Mouse (Mus musculus): ENCODE measurements around the gene Fkbp8. TPM values are rescaled to one million over a fixed set of nuclear protein-coding genes. Genes with fewer than 3 reads are reported as not detected.
A peak's percentile ranks its signal among the peaks of the same experiment; 100 is the strongest.
"Not testable (repeated sequence)": the region's sequence is repeated elsewhere in the genome, so short reads cannot be mapped to it uniquely, and the experiment has no call there.

Fkbp8 gene
- polyA plus RNA-seq, 1 experiment from 2014 or later, result 441 TPM

GRCm38 (mm10) chr8:70507027-70507393 lies 20.5 kb upstream of the Fkbp8 start:
- H3K9ac ChIP-seq (ENCODE audit: low read depth, low read length), result no peak overlapping the region; the same call in 1 of the 2 replicates
- peak overlapping the region; percentile 98 for H3K27ac ChIP-seq (ENCODE audit: low read depth, low read length)
- 61% methylated on average over 5 of the region's 5 CpGs for WGBS
- H3K36me3 ChIP-seq (ENCODE audit: control insufficient read depth, insufficient read depth, low read length), result peaks cover 9% of the 10 kb centered on the region
- 0 out of 2 replicates have a peak overlapping the region, but pooled peaks have one; percentile 77 for H3K4me3 ChIP-seq (ENCODE audit: low read length)
- peaks cover 12% of the 10 kb centered on the region for H3K27me3 ChIP-seq (replicated peaks; ENCODE audit: control insufficient read depth, insufficient read depth, low read length)
- no peak overlapping the region for H3K4me2 ChIP-seq (ENCODE audit: low read length)
- no peak for ATAC-seq
- H3K9me3 ChIP-seq (ENCODE audit: control insufficient read depth, low read length), result no peaks in the 10 kb centered on the region
- H3K4me1 ChIP-seq (ENCODE audit: control insufficient read depth, insufficient read depth, low read depth, low read length), result peaks cover 46% of the 10 kb centered on the region

DNA sequence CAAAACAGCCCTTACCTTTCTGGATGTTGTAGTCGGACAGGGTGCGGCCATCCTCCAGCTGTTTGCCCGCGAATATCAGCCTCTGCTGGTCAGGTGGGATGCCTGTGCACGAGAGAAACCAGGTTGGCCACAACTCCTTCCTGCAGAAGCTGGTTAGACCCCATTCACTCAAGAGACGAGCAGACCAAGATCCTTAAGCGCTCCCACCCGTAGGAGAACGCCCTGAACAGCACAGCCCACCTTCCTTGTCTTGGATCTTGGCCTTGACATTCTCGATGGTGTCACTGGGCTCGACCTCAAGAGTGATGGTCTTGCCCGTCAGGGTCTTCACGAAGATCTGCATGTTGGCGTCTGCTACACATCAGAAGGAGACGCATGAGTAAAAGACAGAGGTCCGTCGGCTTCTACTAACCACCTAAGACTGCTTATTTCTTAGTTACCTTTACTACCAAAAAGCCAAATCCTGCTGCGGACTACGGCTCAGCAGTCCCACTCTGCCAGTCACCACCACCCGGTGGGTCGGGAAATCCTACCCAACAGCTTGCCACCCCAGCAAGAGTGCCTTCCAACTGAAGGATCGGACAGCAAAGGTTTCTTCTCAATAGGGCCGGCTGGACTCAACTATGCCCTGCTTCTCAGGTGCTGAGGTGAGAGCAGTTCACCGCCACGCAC lies 18.1 kb upstream of the Fkbp8 start:
- no peak overlapping the region for H3K27ac ChIP-seq (ENCODE audit: low read depth, low read length)

GRCm38 (mm10) chr8:70510228-70510915 lies 17.2 kb upstream of the Fkbp8 start, which contains the start of gene Uba52:
TSS of gene Uba52 (minus strand) at chr8:70510801.
- Histone ChIP-seq H3K27ac (ENCODE audit: low read depth, low read length) (peak within 1 kb of the TSS; percentile 94), H3K9me3 (ENCODE audit: control insufficient read depth, low read length) (no peaks in the 10 kb centered on the region), H3K4me1 (ENCODE audit: control insufficient read depth, insufficient read depth, low read depth, low read length) (peaks cover 23% of the 10 kb centered on the region), H3K27me3 (replicated peaks; ENCODE audit: control insufficient read depth, insufficient read depth, low read length) (no peaks in the 10 kb centered on the region), H3K9ac (ENCODE audit: low read depth, low read length) (peak within 1 kb of the TSS; percentile 98), H3K36me3 (ENCODE audit: control insufficient read depth, insufficient read depth, low read length) (peaks cover 15% of the 10 kb centered on the region), H3K4me3 (ENCODE audit: low read length) (peak within 1 kb of the TSS; percentile 97), H3K4me2 (ENCODE audit: low read length) (peak within 1 kb of the TSS; percentile 100)
- WGBS, result under 1% methylated on average over 61 of the region's 74 CpGs
- peak; percentile 87 for ATAC-seq

More for the DNA sequence above, 18.1 kb upstream of the Fkbp8 start:
- no peak for ATAC-seq
- peak overlapping the region; percentile 100 for H3K4me2 ChIP-seq (ENCODE audit: low read length)
- no peaks in the 10 kb centered on the region for H3K27me3 ChIP-seq (replicated peaks; ENCODE audit: control insufficient read depth, insufficient read depth, low read length)
- 18% methylated on average over 25 of the region's 25 CpGs for WGBS
- H3K36me3 ChIP-seq (ENCODE audit: control insufficient read depth, insufficient read depth, low read length), result peaks cover 15% of the 10 kb centered on the region
- H3K4me1 ChIP-seq (ENCODE audit: control insufficient read depth, insufficient read depth, low read depth, low read length), result peaks cover 32% of the 10 kb centered on the region
- peak overlapping the region; percentile 97 for H3K4me3 ChIP-seq (ENCODE audit: low read length)
- H3K9ac ChIP-seq (ENCODE audit: low read depth, low read length), result peak overlapping the region; percentile 98
- no peaks in the 10 kb centered on the region for H3K9me3 ChIP-seq (ENCODE audit: control insufficient read depth, low read length)

GRCm38 (mm10) chr8:70511174-70511573 lies 16.4 kb upstream of the Fkbp8 start:
- not testable (repeated sequence) for H3K27ac ChIP-seq (ENCODE audit: low read depth, low read length); H3K9ac ChIP-seq (ENCODE audit: low read depth, low read length); H3K27me3 ChIP-seq (replicated peaks; ENCODE audit: control insufficient read depth, insufficient read depth, low read length); ATAC-seq; H3K9me3 ChIP-seq (ENCODE audit: control insufficient read depth, low read length)
- peaks cover 17% of the 10 kb centered on the region for H3K4me1 ChIP-seq (ENCODE audit: control insufficient read depth, insufficient read depth, low read depth, low read length)
- peaks cover 15% of the 10 kb centered on the region for H3K36me3 ChIP-seq (ENCODE audit: control insufficient read depth, insufficient read depth, low read length)
- WGBS, result 85% methylated on average over 6 of the region's 6 CpGs
- peak overlapping the region; percentile 54 for H3K4me2 ChIP-seq (ENCODE audit: low read length)
- peak overlapping the region; percentile 97 for H3K4me3 ChIP-seq (ENCODE audit: low read length)

DNA sequence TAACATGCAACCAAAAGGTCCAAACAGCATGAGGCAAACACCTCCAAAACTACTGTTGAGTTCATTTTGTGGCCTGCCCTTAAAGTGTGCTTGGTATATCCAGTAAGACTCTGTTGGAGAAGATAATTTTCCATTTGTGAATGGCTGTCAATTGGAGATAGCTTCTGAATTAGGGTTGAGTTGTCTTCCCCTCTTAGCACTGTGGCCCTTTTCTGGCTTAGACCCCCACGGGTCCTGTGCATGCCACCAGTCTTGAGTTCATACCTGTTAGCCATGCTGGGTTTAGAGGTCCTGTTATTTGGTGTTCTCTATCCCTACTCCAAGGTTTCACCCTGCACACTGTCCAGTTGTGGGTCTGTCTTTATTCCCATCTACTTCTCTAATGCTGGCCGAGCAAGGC lies 15.8 kb upstream of the Fkbp8 start:
- H3K9ac ChIP-seq (ENCODE audit: low read depth, low read length), result no peak overlapping the region
- H3K27ac ChIP-seq (ENCODE audit: low read depth, low read length), result no peak overlapping the region
- WGBS, result 95% methylated on average over 2 of the region's 2 CpGs
- no peaks in the 10 kb centered on the region for H3K27me3 ChIP-seq (replicated peaks; ENCODE audit: control insufficient read depth, insufficient read depth, low read length)
- no peaks in the 10 kb centered on the region for H3K9me3 ChIP-seq (ENCODE audit: control insufficient read depth, low read length)
- no peak overlapping the region for H3K4me3 ChIP-seq (ENCODE audit: low read length)
- no peak for ATAC-seq
- H3K36me3 ChIP-seq (ENCODE audit: control insufficient read depth, insufficient read depth, low read length), result peaks cover 15% of the 10 kb centered on the region
- peaks cover 17% of the 10 kb centered on the region for H3K4me1 ChIP-seq (ENCODE audit: control insufficient read depth, insufficient read depth, low read depth, low read length)
- H3K4me2 ChIP-seq (ENCODE audit: low read length), result no peak overlapping the region

DNA sequence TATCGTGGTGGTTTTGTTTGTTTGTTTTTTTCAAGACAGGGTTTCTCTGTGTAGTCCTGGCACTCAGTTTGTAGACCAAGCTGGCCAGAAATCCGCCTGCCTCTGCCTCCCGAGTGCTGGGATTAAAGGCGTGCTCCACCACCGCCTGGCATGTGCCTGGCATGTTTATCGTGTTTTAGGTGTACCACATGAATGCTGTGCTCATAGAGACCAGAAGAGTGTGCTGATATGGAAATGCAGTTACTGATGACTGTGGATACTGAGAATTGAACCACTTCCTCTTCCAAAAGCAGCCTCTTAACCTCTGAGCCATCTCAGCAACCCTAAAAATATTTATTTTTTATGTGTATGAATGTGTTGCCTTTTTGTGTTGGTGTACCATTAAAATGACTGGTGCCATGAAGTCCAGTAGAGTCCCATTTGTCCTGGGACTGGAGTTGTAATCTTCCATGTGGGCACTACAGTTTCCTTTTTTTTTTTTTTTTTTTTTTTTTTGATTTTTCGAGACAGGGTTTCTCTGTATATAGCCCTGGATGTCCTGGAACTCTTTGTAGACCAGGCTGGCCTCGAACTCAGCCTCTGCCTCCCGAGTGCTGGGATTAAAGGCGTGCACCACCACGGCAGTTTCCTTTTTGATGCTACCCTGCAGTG lies 15.1 kb upstream of the Fkbp8 start:
- no peak for ATAC-seq
- Histone ChIP-seq H3K27me3 (replicated peaks; ENCODE audit: control insufficient read depth, insufficient read depth, low read length) (no peaks in the 10 kb centered on the region), H3K27ac (ENCODE audit: low read depth, low read length) (no peak overlapping the region), H3K9ac (ENCODE audit: low read depth, low read length) (no peak overlapping the region), H3K4me3 (ENCODE audit: low read length) (no peak overlapping the region), H3K4me1 (ENCODE audit: control insufficient read depth, insufficient read depth, low read depth, low read length) (peaks cover 17% of the 10 kb centered on the region), H3K36me3 (ENCODE audit: control insufficient read depth, insufficient read depth, low read length) (peaks cover 15% of the 10 kb centered on the region), H3K4me2 (ENCODE audit: low read length) (no peak overlapping the region), H3K9me3 (ENCODE audit: control insufficient read depth, low read length) (no peaks in the 10 kb centered on the region)
- WGBS, result 95% methylated on average over 11 of the region's 11 CpGs

DNA sequence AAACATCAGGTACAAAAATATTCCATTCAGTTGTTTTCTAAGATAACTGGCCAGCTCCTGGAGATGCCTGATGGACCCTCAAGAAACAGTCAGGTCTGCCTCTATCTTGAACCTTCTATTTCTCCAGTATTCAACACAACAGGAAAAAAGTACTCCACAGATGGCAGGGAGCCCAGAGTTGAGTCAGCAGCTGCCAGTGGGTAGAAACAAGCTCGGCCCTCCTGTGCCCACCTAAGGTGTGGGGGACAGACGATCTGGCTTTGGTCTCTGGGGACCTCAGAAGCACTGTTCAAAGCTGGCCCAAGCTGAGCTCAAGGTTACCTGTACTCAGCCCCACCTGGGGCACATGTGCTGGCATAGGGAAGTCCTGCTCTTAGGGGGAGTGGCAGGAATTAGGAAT lies 14.1 kb upstream of the Fkbp8 start:
- no peak for ATAC-seq
- Histone ChIP-seq H3K27ac (ENCODE audit: low read depth, low read length) (no peak overlapping the region), H3K9ac (ENCODE audit: low read depth, low read length) (no peak overlapping the region; the same call in 1 of the 2 replicates), H3K36me3 (ENCODE audit: control insufficient read depth, insufficient read depth, low read length) (peaks cover 8% of the 10 kb centered on the region; the same call in 1 of the 2 replicates), H3K4me3 (ENCODE audit: low read length) (no peak overlapping the region), H3K4me2 (ENCODE audit: low read length) (no peak overlapping the region), H3K27me3 (replicated peaks; ENCODE audit: control insufficient read depth, insufficient read depth, low read length) (no peaks in the 10 kb centered on the region), H3K9me3 (ENCODE audit: control insufficient read depth, low read length) (no peaks in the 10 kb centered on the region), H3K4me1 (ENCODE audit: control insufficient read depth, insufficient read depth, low read depth, low read length) (peaks cover 17% of the 10 kb centered on the region)
- WGBS, result 51% methylated on average over 2 of the region's 2 CpGs

GRCm38 (mm10) chr8:70517940-70518643 lies 9.4 kb upstream of the Fkbp8 start:
- 74% methylated on average over 10 of the region's 10 CpGs for WGBS
- no peak for ATAC-seq
- Histone ChIP-seq H3K36me3 (ENCODE audit: control insufficient read depth, insufficient read depth, low read length) (peaks cover 6% of the 10 kb centered on the region; the same call in 1 of the 2 replicates), H3K9me3 (ENCODE audit: control insufficient read depth, low read length) (no peaks in the 10 kb centered on the region), H3K27me3 (replicated peaks; ENCODE audit: control insufficient read depth, insufficient read depth, low read length) (no peaks in the 10 kb centered on the region), H3K27ac (ENCODE audit: low read depth, low read length) (no peak overlapping the region), H3K4me2 (ENCODE audit: low read length) (no peak overlapping the region), H3K4me1 (ENCODE audit: control insufficient read depth, insufficient read depth, low read depth, low read length) (peaks cover 7% of the 10 kb centered on the region), H3K4me3 (ENCODE audit: low read length) (no peak overlapping the region), H3K9ac (ENCODE audit: low read depth, low read length) (no peak overlapping the region)
